Mouse (Mus musculus) liver, embryonic 16.5 days (tissue): Measurements from ENCODE around the gene Kcnk6. TPM values are rescaled to one million over a fixed set of nuclear protein-coding genes. Genes with fewer than 3 reads are reported as not detected.

Experiments
- ATAC-seq: fragments of 200-750 bp; cut with Nextera tagmentation; 2 replicates; pipeline ENCODE4 v1.8.0; 2017; ENCODE audit warnings: low read depth, mild to moderate bottlenecking, moderate number of reproducible peaks, moderate library complexity
- H3K27ac ChIP-seq: fragments of 300-500 bp; sonication (generic); 2 replicates; pipeline ENCODE4 v1.5.1; 2014; ENCODE audit warnings: mild to moderate bottlenecking, low read length
- H3K27me3 ChIP-seq: fragments of 300-500 bp; sonication (generic); 2 replicates; pipeline ENCODE4 v1.6.1; 2014; ENCODE audit warnings: low read depth, low read length, mixed read lengths; ENCODE audit not compliant: control insufficient read depth, insufficient read depth
- H3K36me3 ChIP-seq: fragments of 300-500 bp; sonication (generic); 2 replicates; pipeline ENCODE4 v1.6.1; 2014; ENCODE audit warnings: mild to moderate bottlenecking; ENCODE audit not compliant: control insufficient read depth, insufficient read depth
- H3K4me1 ChIP-seq: fragments of 300-500 bp; sonication (generic); 2 replicates; pipeline ENCODE4 v1.6.1; 2014; ENCODE audit warnings: low read depth, low read length, mixed read lengths; ENCODE audit not compliant: control insufficient read depth
- H3K4me2 ChIP-seq: fragments of 300-500 bp; sonication (generic); 2 replicates; pipeline ENCODE4 v1.6.1; 2014; ENCODE audit warnings: low read depth, low read length, mixed read lengths
- H3K4me3 ChIP-seq: fragments of 300-500 bp; sonication (generic); 2 replicates; pipeline ENCODE4 v1.5.1; 2014; ENCODE audit warnings: low read depth, mild to moderate bottlenecking, low read length
- H3K9ac ChIP-seq: fragments of 300-500 bp; sonication (generic); 2 replicates; pipeline ENCODE4 v1.6.1; 2014; ENCODE audit warnings: low read depth, low read length
- H3K9me3 ChIP-seq: fragments of 300-500 bp; sonication (generic); replicated peaks from 2 replicates; pipeline ENCODE4 v1.6.1; 2016; ENCODE audit warnings: low read length; ENCODE audit not compliant: control insufficient read depth
- WGBS: fragments of 180-500 bp; shearing (Covaris S2); extraction: QIAGEN DNeasy Blood & Tissue Kit; methylation state at CpG from one replicate; pipeline ENCODE4 v1.1.7; 2014; ENCODE audit not compliant: insufficient replicate concordance; 5-methylcytosine and 5-hydroxymethylcytosine counted together
- polyA plus RNA-seq: library from polyadenylated mRNA; unstranded; fragments of >200 nt; fragmentation: Nextera tagmentation; extraction: Ambion mirVana; gene quantifications from 2 replicates; pipeline ENCODE4 v1.2.1, GENCODE M21; 2015

The Kcnk6 gene
- polyA plus RNA-seq, 1 experiment from 2014 or later, result 1.4 TPM

DNA sequence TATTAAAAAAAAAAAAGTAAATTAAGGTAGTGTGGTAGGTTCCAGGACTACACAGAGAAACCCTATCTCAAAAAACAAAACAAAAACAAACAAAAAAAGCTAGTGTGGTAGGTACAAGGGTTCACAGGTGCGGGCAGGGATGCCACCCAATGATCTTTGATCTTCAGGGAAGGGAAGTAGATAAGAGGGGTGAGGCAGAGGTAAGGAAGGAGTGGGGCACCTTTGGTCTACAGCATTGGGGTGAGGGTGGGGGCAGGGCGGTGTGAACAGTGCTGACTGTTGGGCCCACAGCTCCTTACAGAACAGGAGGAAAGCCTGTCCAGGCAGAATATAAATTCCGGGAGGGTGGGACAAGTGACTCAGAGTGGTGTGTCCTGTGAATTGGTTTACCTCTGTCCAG is 18.9 kb upstream of the Kcnk6 start:
- no peaks in the 10 kb centered on the region for H3K27me3 ChIP-seq
- H3K9ac ChIP-seq, result no peak overlapping the region
- no peak overlapping the region for H3K4me3 ChIP-seq
- H3K4me2 ChIP-seq, result no peak overlapping the region
- peaks cover 13% of the 10 kb centered on the region for H3K4me1 ChIP-seq
- no peaks in the 10 kb centered on the region for H3K9me3 ChIP-seq
- no peak overlapping the region for H3K27ac ChIP-seq
- 45% methylated on average over 3 of the region's 3 CpGs for WGBS
- ATAC-seq, result no peak
- no peaks in the 10 kb centered on the region for H3K36me3 ChIP-seq

DNA sequence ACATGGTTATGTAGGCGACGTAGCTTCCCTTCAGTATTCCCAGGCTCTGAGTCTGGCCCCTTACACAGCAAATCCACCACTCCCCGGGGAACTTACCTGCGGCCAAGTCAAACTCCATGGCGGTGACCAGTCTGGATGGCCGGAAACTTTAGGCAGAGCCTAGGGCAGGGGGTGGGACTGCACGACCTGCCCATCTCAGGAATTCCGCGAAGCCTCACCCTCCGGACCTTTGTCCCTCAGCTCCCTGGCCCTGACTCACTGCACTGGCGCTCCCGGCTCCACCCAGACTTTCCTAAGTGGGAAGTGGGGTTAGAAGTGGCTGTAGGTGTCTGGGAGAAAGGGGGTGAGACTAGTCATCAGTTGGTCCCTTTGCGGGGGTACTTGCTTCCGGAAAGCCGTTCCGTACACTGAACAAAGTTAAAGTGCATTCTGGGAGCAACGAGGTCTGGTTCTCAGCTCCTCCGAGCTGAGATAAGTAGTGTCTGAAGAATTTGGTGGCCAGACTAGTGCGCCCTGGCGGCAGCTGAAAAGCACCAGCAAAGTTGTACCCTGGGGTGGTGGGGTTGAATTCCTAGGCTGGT is 16.0 kb upstream of the Kcnk6 start, which contains the start of gene 2200002D01Rik:
2200002D01Rik (minus strand) TSS at position 206 of the 581 bp plus-strand sequence.
- Histone ChIP-seq H3K27me3 (no peaks in the 10 kb centered on the region), H3K4me3 (peak within 1 kb of the TSS; percentile 54), H3K27ac (no peak within 1 kb of the TSS), H3K9ac (peak within 1 kb of the TSS; percentile 55), H3K4me1 (peaks cover 11% of the 10 kb centered on the region), H3K36me3 (no peaks in the 10 kb centered on the region), H3K9me3 (no peaks in the 10 kb centered on the region), H3K4me2 (peak within 1 kb of the TSS; percentile 74)
- 18% methylated on average over 20 of the region's 20 CpGs for WGBS
- peak; percentile 59; the same call in 1 of the 2 replicates for ATAC-seq

DNA sequence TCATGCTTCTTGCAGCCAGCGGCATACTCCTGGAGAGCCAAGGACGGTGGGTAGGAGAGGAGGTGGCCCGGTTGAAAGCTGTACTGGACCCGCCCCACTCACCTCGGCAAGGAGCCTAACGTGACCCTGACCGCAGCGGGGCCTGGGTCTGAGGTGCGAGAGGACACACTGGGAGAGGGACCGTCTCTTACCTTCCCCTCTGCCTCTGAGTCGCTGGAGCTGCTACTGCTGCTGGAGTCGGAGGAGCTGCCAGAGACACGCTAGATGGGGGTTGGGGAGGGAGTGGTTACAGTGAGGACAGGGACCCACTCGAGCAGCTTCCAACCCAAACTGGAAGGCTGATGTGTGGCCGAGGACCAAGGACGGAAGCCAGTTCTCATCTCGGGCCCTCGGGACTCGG is 15.4 kb upstream of the Kcnk6 start:
- no peaks in the 10 kb centered on the region for H3K27me3 ChIP-seq
- no peaks in the 10 kb centered on the region for H3K9me3 ChIP-seq
- H3K4me3 ChIP-seq, result peak overlapping the region; percentile 54
- no peak overlapping the region for H3K27ac ChIP-seq
- 22% methylated on average over 19 of the region's 19 CpGs for WGBS
- peak; percentile 19; the same call in 1 of the 2 replicates for ATAC-seq
- H3K4me2 ChIP-seq, result peak overlapping the region; percentile 74
- peaks cover 8% of the 10 kb centered on the region for H3K4me1 ChIP-seq
- no peaks in the 10 kb centered on the region for H3K36me3 ChIP-seq
- H3K9ac ChIP-seq, result peak overlapping the region; percentile 55

DNA sequence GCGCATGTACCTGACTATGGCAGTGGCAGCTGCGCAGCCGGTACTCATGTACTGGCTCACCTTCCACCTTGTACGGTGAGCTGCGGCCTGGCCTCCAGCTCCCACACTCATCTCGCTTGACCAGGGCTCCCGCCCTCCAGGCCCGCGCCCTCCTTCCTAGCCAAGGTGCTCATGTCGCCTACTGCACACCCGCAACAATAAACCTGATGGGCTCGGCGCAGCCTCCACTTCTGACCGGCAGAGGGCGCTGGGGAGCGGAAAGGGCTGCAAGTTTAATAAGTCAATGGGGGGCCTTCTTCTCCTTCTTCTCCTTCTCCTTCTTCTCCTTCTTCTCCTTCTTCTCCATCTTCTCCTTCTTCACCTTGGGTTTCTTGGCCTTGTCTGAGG is 15.0 kb upstream of the Kcnk6 start:
- H3K4me3 ChIP-seq, result peak overlapping the region; percentile 54
- H3K9me3 ChIP-seq, result no peaks in the 10 kb centered on the region
- H3K9ac ChIP-seq, result no peak overlapping the region
- no peak overlapping the region for H3K27ac ChIP-seq
- H3K27me3 ChIP-seq, result no peaks in the 10 kb centered on the region
- no peaks in the 10 kb centered on the region for H3K36me3 ChIP-seq
- H3K4me1 ChIP-seq, result peaks cover 8% of the 10 kb centered on the region
- peak overlapping the region; percentile 74 for H3K4me2 ChIP-seq
- ATAC-seq, result no peak
- WGBS, result 28% methylated on average over 16 of the region's 16 CpGs

DNA sequence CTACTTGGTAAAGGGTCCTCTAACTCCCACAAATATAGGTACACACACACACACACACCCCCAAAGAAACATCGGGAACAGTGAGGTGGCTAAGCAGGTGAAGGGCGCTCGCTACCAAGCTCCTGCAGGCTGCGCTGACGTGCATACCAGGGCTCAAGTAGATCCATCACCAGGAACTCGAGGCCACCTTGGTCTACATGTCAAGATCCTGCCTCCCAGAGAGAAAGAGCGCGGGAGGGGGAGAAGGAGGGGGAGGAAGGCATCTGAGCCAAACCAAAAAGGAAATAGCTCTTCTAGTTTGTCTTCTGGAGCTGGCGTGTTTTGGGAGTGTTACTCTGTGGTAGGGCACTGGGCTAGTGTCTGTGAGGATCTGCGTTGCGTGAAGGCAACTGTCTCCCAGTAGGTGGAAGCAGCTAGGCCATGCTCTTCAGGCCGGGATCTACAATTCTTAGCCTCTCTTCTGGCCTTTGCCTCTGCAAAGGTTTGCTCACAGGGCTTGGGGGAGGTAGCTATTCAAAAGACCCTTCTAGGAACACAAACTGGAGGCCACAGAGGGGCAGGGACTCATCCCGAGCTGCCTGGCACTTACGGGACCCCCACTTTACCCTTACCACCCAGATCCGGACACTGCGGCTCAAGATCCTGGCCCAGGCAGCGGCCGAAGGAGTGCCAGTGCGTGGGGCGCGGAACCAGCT is 14.5 kb upstream of the Kcnk6 start:
- ATAC-seq, result no peak
- H3K27ac ChIP-seq, result no peak overlapping the region
- no peaks in the 10 kb centered on the region for H3K36me3 ChIP-seq
- no peak overlapping the region for H3K9ac ChIP-seq
- no peak overlapping the region for H3K4me3 ChIP-seq
- WGBS, result 73% methylated on average over 21 of the region's 21 CpGs
- peaks cover 8% of the 10 kb centered on the region for H3K4me1 ChIP-seq
- no peaks in the 10 kb centered on the region for H3K27me3 ChIP-seq
- H3K9me3 ChIP-seq, result no peaks in the 10 kb centered on the region
- H3K4me2 ChIP-seq, result 0 out of 2 replicates have a peak overlapping the region, but pooled peaks have one; percentile 74

DNA sequence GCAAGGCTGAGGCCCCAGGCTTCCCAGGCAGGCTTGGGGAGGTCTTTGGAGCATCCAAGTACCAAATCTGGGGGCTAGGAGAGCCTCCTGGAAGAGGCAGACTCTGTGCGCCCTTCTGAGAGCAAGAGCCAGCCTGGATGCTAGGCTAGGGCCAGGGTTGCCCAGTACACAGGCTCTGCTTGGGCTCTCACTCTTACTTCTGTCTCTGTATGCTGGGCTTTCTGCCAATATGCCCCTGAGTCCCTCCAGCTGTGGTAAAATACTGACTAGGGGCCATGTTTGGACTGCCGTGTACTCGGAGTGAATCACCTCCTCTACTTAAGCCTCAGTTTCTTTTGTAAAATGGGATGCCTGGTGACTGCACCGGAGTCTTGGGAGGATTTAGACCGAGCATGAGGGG is 13.7 kb upstream of the Kcnk6 start:
- H3K27ac ChIP-seq, result no peak overlapping the region
- no peaks in the 10 kb centered on the region for H3K9me3 ChIP-seq
- no peaks in the 10 kb centered on the region for H3K36me3 ChIP-seq
- H3K4me2 ChIP-seq, result no peak overlapping the region
- 77% methylated on average over 5 of the region's 5 CpGs for WGBS
- no peaks in the 10 kb centered on the region for H3K27me3 ChIP-seq
- no peak for ATAC-seq
- H3K9ac ChIP-seq, result no peak overlapping the region
- no peak overlapping the region for H3K4me3 ChIP-seq
- peaks cover 8% of the 10 kb centered on the region for H3K4me1 ChIP-seq

DNA sequence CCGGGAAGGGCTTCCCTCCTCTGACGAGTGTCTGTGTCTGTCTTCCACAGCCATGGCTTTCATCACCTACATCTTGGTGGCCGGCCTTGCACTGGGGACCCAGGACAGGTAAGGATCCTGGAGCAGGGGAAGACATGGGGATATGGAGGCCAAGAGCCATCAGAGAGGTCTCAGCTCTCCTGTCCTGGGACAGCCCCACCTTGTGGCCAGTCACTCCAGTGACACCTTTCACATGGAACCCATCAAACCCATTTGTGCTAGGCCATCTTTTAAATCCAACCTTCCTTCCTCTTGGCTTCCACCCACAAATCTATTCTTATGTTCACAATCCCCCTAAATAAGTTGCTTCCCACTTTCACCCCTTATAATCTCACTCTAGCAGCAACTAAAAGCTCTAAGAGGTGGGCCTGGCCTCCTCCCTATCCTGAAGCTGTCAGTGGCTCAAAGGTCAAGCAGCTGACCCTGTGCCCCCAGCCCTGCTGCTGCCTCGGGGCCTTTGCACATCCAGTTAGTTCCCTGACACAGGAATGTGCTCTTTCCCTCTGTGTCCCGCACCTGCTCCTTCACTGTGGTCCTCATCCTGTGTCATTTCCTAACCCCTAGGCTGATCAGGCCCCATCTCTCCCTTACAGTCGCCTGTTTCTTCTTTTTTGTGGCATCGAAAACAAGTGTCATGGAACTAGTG is 12.6 kb upstream of the Kcnk6 start:
- Histone ChIP-seq H3K4me3 (no peak overlapping the region), H3K4me2 (no peak overlapping the region), H3K27me3 (no peaks in the 10 kb centered on the region), H3K4me1 (peaks cover 8% of the 10 kb centered on the region), H3K9ac (no peak overlapping the region), H3K27ac (no peak overlapping the region), H3K9me3 (no peaks in the 10 kb centered on the region), H3K36me3 (no peaks in the 10 kb centered on the region)
- 71% methylated on average over 7 of the region's 7 CpGs for WGBS
- no peak for ATAC-seq

DNA sequence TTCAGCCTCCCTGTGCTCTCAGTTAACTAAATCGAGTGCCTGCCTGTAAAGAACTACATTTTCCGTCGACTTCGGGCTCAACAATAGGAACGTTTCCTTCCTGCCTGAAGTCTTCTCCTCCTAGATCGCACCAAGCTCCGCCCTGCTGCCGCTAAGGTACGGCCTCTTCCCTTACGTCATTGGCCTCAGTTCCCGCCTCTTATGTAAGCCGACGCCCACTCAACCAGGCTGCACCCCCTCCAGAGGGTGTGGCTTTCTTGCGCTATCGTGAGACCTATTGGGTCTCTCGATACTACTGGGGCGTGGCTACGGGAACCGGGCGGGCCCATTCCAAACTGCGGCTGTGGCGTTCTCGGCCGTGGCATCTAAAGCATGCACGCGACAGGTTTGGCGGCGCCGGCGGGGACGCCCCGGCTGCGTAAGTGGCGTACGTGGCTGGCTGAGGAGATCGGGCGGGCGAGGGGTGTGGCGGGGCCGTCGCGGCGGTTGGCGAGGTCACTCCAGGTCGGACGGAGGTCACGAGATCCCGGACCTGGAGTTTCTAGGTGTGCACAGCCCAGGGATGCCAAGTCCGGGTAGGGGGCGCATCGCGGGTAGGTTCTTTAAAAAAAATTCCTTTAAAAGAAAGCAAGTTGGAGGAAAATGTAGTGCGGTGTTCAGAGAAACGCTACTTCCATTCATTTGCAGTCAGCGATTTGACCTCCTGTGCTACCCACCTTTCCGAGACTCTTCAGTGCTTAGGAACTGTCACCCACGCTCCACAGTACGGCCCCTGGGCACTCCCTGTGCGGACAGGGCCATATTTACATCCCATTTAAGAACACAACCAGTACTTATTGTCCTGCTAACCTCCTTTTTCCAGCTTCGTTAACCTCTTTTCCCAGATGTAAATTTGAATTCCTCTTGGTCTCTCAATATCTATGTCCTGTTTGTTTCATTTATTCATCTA is 6.0 kb upstream of the Kcnk6 start, which contains the start of gene Yif1b:
Yif1b (plus strand) TSS at position 311 of the 949 bp plus-strand sequence.
- H3K4me1 ChIP-seq, result peaks cover 15% of the 10 kb centered on the region
- H3K27me3 ChIP-seq, result no peaks in the 10 kb centered on the region; the same call in 1 of the 2 replicates
- WGBS, result under 1% methylated on average over 60 of the region's 60 CpGs
- no peaks in the 10 kb centered on the region for H3K9me3 ChIP-seq
- H3K4me2 ChIP-seq, result peak within 1 kb of the TSS; percentile 92
- peak within 1 kb of the TSS; percentile 77 for H3K4me3 ChIP-seq
- H3K36me3 ChIP-seq, result no peaks in the 10 kb centered on the region
- ATAC-seq, result peak; percentile 98
- H3K9ac ChIP-seq, result peak within 1 kb of the TSS; percentile 69
- H3K27ac ChIP-seq, result peak within 1 kb of the TSS; percentile 87
